Mouse (Mus musculus) lung, postnatal 4 days (tissue): ENCODE data around the gene Hlf.

Experiments used
- DNase-seq, 2 experiments: peaks; one replicate each; pipeline ENCODE4 v3.0.0; 2021

Hlf gene

GRCm38 (mm10) chr11:90370367-90370766, 20.3 kb downstream of the Hlf start:
- no peak for DNase-seq

DNA sequence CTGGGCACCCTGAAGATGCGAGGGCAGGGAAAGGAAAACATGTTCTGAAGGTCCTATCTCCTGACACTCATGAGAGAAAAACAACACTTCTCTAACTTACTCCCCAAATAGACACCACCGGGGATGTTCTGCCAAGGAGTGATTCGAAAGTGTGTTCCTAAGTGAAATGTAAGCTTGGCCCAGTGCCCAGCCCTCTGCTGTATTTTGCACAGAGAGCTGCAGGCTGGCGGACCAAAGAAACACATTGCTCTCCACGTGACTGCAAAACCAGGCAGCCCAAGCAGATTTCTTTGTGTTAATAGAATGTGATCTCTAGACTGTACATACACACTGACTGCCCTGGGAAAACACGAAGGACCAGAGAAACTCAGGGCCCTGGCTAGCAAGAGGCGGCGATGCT, 21.1 kb downstream of the Hlf start:
- DNase-seq: peak; percentile 88 to 92

DNA sequence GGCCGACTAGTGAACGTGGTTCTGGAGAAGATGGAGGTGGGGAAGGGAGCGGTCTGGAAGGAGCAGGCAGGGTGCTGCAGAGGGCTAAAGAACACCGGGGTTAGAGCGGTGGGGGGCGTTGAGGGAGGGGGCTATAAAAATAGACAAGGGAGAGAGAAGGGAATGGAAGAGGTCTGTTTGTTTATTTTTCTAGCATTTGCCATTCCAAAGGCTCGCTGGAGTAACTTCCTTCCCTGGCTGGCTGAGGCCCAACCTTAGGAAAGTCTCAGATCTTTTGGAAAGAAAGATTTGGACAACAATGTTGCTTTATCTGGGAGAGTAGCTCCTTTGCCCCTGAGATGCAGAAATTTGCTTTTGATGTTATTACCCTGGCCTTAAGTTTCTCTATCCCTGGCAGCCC, 21.6 kb downstream of the Hlf start:
- DNase-seq: peak; percentile 38 to 60

DNA sequence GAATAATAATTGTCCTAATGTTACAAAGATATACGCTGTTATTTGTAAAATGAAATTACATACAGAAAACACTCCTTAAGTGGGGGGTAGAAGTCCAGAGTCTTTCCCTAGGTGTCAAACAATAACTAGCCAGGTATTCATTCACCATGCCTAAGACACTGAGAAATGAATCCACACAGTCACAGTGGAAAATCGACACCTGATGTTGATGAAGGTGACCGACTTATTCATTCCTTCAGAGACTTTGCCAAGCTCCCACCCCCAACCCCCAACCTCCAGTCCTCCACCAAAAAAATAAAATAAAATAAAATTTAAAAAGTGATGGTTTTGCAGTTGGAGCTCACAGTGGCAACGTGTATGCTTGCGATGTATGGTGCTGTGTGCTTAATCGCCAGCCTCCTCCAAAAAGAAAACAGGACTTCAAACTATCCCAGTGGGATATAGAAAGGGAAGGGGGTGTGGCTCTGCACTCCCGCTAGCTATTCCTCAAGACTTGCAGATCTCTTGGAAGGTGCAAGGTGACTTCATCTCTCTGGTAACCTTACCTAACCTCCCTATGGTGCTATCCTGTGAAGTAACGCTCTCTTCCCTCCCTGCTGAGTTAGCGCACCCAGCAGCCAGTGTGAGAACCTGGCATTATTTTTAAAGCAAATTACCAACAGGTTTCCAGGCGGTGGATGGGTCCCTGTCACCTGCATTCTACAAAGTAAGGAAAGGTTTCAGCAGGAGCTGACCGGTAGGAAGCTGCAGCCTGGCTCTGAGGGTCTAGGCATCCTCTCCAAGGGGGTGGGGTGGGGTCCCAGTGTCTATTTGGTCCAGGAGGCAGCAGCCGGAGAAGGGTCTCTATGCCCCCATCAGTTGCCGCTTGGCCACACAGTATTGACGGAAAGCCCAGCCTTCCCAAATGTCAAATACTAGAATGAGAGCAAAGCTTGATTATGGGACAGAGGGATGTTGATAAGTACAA, 22.5 kb downstream of the Hlf start:
- no peak for DNase-seq

- DNase-seq: peak in 1 of 2 experiments; percentile 66
Measured at GRCm38 (mm10) chr11:90364865-90365264, 25.8 kb downstream of the Hlf start.

- DNase-seq: no peak
Measured at GRCm38 (mm10) chr11:90363821-90364497, 26.7 kb downstream of the Hlf start.

DNA sequence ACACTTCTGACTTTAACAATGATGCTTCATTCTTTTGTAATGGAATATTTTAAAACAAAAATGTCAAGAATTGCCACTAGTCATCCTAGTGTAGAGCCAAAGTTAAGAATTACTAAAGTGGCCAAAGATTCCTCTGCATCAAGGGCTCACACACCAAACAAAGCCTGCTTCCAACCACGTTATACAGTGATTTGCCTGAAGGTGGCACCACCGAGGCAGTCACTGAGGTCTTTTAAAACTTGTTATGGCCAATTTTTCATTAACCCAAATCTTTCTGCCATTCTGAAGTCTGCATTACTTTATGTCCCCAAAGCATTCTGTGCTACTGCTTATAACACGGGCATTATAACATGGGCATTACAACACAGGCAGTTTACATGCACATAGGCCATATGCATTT, 27.3 kb downstream of the Hlf start:
- DNase-seq: peak; percentile 47 to 61

DNA sequence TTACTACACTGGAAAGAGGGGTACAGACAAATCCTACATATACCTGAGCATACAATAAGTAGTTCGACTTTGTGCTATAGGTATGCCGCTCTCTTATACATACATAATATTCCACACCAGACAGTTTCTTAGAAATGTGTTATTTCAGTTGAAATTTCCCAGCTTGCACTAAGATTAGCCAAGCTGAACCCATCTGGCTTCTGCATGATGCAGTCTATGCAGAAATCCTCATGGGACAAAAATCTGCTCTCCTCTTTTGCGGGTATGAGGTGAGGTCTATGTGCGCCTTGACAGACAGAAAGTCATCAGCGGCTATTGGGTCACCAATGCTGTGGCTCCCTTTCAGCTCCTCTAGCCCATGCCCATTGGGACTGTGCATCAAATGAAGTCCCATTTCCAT, 30.2 kb downstream of the Hlf start:
- DNase-seq: no peak

GRCm38 (mm10) chr11:90358063-90358462, 32.6 kb downstream of the Hlf start:
- DNase-seq: peak; percentile 40

DNA sequence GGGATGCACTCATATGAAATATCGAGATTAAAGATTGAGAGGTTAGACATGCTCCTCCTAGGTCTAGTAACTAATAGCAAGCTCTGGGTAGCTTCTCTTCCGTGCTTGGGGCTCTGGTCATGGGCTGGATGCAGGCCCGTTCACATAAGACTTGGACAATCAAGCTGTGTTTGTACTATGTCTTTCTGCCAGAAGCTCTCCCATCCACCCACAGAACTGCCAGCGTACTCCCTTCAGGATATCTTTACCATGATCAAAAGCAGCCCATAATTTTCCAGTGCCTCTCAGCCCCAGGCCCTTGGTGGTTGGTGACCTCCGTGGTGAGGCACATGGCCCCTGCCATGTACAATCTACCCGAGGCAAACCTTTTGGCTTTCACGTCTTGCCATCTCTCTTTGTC, 33.3 kb downstream of the Hlf start:
- no peak for DNase-seq

GRCm38 (mm10) chr11:90356495-90357304, 34.0 kb downstream of the Hlf start:
- DNase-seq: no peak

- DNase-seq: no peak
Measured at GRCm38 (mm10) chr11:90356036-90356435, 34.7 kb downstream of the Hlf start.

DNA sequence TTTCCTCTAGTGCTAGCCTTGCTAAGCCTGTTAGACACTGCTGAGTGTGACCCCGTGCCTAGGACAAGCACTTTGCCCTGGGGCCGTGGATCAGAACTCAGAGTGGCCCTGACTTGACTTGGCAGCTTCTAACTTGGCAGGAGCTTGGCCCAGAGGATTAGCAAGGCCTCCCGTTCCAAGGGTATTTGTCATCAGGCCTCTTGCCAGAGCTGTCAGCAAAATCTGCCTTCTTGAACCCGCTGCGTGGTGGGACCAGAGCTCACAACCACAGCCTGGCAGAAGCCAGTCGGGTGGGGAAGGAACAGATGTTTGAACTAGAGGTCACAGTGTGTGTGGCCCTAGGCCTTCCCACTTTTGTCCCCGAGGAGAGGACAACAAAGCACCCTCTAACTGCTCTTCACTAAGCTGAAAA, 35.4 kb downstream of the Hlf start:
- peak; percentile 66 to 87 for DNase-seq

- no peak for DNase-seq
Measured at GRCm38 (mm10) chr11:90352696-90353095, 38.0 kb downstream of the Hlf start.

DNA sequence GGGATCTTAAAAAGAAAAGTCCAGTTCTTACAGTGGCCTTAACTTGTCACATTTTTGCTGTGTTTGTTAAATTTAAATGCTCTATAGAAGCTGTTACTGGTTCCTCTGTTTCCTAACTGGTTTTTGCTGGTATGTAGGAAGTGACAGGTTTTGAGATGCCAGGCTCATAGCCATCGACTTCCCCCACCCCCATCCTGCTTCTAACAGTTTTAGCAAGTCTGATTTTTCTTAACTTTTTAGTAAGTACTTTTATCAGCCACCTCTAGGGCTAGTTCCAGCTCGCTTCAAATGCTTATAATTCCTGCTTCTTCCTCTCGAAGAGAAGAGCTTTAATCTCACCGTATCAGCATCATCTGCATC, 40.6 kb downstream of the Hlf start:
- no peak for DNase-seq

DNA sequence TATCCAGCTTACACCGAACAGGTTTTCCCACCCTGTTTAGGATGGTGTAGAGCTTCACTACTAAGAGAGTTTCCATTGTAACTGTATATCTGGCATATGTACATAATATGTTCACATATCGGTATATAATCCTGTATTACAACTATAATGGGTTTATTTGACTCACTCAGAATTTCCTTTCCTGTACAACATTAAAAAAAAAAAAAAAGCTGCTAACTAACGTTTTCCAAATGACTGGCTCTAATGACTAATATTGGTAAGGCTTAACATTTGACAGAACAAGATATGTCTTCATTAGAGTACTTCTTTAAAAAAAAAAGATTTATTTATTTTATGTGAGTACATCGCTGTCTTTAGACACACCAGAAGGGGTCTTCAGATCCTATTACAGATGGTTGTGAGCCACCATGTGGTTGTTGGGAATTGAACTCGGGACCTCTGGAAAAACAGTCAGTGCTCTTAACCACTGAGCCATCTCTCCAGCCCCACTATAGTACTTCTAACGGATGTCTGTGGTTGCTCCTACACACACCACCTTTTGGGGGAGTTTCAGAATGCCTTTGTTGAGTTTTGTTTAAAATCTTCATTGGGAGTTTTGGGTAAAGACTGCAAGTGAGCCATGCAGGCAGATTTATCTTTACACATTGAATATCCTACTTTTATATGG, 41.1 kb downstream of the Hlf start:
- no peak for DNase-seq

- DNase-seq: no peak
Measured at GRCm38 (mm10) chr11:90347667-90348459, 42.8 kb downstream of the Hlf start.

DNA sequence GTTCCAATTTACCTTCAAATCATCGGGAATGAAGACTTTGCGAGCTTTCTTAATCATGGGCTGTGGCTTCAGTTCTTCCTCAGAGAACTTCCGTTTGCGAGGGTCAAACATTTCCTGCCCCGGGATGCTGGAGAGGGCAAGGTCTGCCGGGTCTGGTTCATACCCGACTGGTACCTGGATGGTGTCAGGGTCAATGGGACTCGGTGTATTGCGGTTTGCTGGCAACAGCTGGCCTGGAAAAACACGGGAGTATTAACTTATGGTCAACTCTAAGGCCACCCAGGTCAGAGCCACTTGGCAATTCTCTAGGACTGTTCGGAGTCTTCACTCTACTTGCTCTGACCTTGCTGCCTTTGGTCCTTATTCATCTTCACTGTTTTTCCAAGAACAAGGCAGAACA, 44.9 kb downstream of the Hlf start:
- DNase-seq: no peak

GRCm38 (mm10) chr11:90342858-90343257, 47.8 kb downstream of the Hlf start:
- DNase-seq: no peak

- DNase-seq: no peak
Measured at GRCm38 (mm10) chr11:90342267-90342666, 48.4 kb downstream of the Hlf start.

GRCm38 (mm10) chr11:90340836-90341235, 49.9 kb downstream of the Hlf start:
- no peak for DNase-seq

- DNase-seq: no peak
Measured at GRCm38 (mm10) chr11:90334816-90335215, 55.9 kb downstream of the Hlf start.
